Mouse (Mus musculus) neural tube, embryonic 11.5 days (tissue): Measurements from ENCODE around the gene Tapbp. TPM values are rescaled to one million over a fixed set of nuclear protein-coding genes. Genes with fewer than 3 reads are reported as not detected.
"Not testable (repeated sequence)": the region's sequence is repeated elsewhere in the genome, so short reads cannot be mapped to it uniquely, and the experiment has no call there.

ENCODE experiments used
- ATAC-seq: fragments of 200-750 bp; cut with Nextera tagmentation; 2 replicates; pipeline ENCODE4 v1.8.0; 2017; ENCODE audit warnings: moderate number of reproducible peaks, mild to moderate bottlenecking, moderate TSS enrichment, moderate library complexity; ENCODE audit not compliant: insufficient read depth, low FRiP score, low TSS enrichment
- DNase-seq: peaks from one replicate; pipeline ENCODE4 v3.0.0-alpha.2; 2015; ENCODE audit warnings: low spot score
- H3K27ac ChIP-seq: fragments of 300-500 bp; sonication (generic); 2 replicates; pipeline ENCODE4 v1.5.1; 2014; ENCODE audit warnings: low read depth, mild to moderate bottlenecking, low read length
- H3K27me3 ChIP-seq: fragments of 300-500 bp; sonication (generic); 2 replicates; pipeline ENCODE4 v1.6.1; 2014; ENCODE audit warnings: mild to moderate bottlenecking, low read length, mixed read lengths; ENCODE audit not compliant: control insufficient read depth, insufficient read depth
- H3K36me3 ChIP-seq: fragments of 300-500 bp; sonication (generic); 2 replicates; pipeline ENCODE4 v1.6.1; 2014; ENCODE audit warnings: mild to moderate bottlenecking, low read length, moderate library complexity, mixed read lengths; ENCODE audit not compliant: control insufficient read depth, insufficient read depth
- H3K4me1 ChIP-seq: fragments of 300-500 bp; sonication (generic); 2 replicates; pipeline ENCODE4 v1.6.1; 2014; ENCODE audit warnings: low read length, mixed read lengths; ENCODE audit not compliant: control insufficient read depth, insufficient read depth
- H3K4me2 ChIP-seq: fragments of 300-500 bp; sonication (generic); 2 replicates; pipeline ENCODE4 v1.6.1; 2014; ENCODE audit warnings: low read depth, mild to moderate bottlenecking, moderate library complexity
- H3K4me3 ChIP-seq: fragments of 300-500 bp; sonication (generic); 2 replicates; pipeline ENCODE4 v1.5.1; 2014; ENCODE audit warnings: low read depth, low read length
- H3K9ac ChIP-seq: fragments of 300-500 bp; sonication (generic); 2 replicates; pipeline ENCODE4 v1.6.1; 2014; ENCODE audit warnings: mild to moderate bottlenecking, low read length
- H3K9me3 ChIP-seq: fragments of 300-500 bp; sonication (generic); 2 replicates; pipeline ENCODE4 v1.6.1; 2016; ENCODE audit warnings: low read length; ENCODE audit not compliant: control insufficient read depth
- WGBS: fragments of 180-500 bp; shearing (Covaris S2); extraction: QIAGEN DNeasy Blood & Tissue Kit; methylation state at CpG from one replicate; pipeline ENCODE4 v1.1.7; 2014; 5-methylcytosine and 5-hydroxymethylcytosine counted together
- polyA plus RNA-seq: library from polyadenylated mRNA; unstranded; fragments of >200 nt; fragmentation: Nextera tagmentation; extraction: Ambion mirVana; gene quantifications from 2 replicates; pipeline ENCODE4 v1.2.1, GENCODE M21; 2014

Tapbp gene
- polyA plus RNA-seq, 1 experiment from 2014 or later, result 12.9 TPM

GRCm38 (mm10) chr17:33952015-33952414 is 36.3 kb downstream of the Tapbp start:
- H3K4me1 ChIP-seq, result peaks cover 43% of the 10 kb centered on the region
- H3K9me3 ChIP-seq, H3K27me3 ChIP-seq, DNase-seq, H3K9ac ChIP-seq, ATAC-seq: not testable (repeated sequence)
- H3K36me3 ChIP-seq, result peaks cover 10% of the 10 kb centered on the region; the same call in 1 of the 2 replicates
- 81% methylated on average over 13 of the region's 13 CpGs for WGBS
- peak overlapping the region; percentile 39 for H3K4me3 ChIP-seq
- peak overlapping the region; percentile 82; the same call in 1 of the 2 replicates for H3K4me2 ChIP-seq
- peak overlapping the region; percentile 86; the same call in 1 of the 2 replicates for H3K27ac ChIP-seq

GRCm38 (mm10) chr17:33952879-33953278 is 37.2 kb downstream of the Tapbp start:
- Histone ChIP-seq H3K36me3 (peaks cover 8% of the 10 kb centered on the region; the same call in 1 of the 2 replicates), H3K4me2 (no peak overlapping the region), H3K9me3 (no peaks in the 10 kb centered on the region), H3K4me1 (peaks cover 43% of the 10 kb centered on the region), H3K9ac (peak overlapping the region; percentile 11; the same call in 1 of the 2 replicates), H3K27me3 (no peaks in the 10 kb centered on the region), H3K27ac (no peak overlapping the region), H3K4me3 (peak overlapping the region; percentile 15)
- WGBS, result 84% methylated on average over 4 of the region's 4 CpGs
- ATAC-seq (no peak), DNase-seq (no peak)

- peaks cover 43% of the 10 kb centered on the region for H3K4me1 ChIP-seq
- ATAC-seq (no peak), DNase-seq (no peak)
- peaks cover 8% of the 10 kb centered on the region; the same call in 1 of the 2 replicates for H3K36me3 ChIP-seq
- peak overlapping the region; percentile 11; the same call in 1 of the 2 replicates for H3K9ac ChIP-seq
- no peaks in the 10 kb centered on the region for H3K27me3 ChIP-seq
- H3K4me2 ChIP-seq, result peak overlapping the region; percentile 4
- 95% methylated on average over 3 of the region's 3 CpGs for WGBS
- H3K27ac ChIP-seq, result no peak overlapping the region
- H3K9me3 ChIP-seq, result no peaks in the 10 kb centered on the region
- H3K4me3 ChIP-seq, result peak overlapping the region; percentile 15
Measured at GRCm38 (mm10) chr17:33953310-33953709, 37.6 kb downstream of the Tapbp start.

- peak overlapping the region; percentile 99 for H3K9ac ChIP-seq
- ATAC-seq (no peak), DNase-seq (no peak)
- H3K36me3 ChIP-seq, result peaks cover 11% of the 10 kb centered on the region
- peak overlapping the region; percentile 85 for H3K4me3 ChIP-seq
- H3K4me2 ChIP-seq, result peak overlapping the region; percentile 99
- H3K27me3 ChIP-seq, result no peaks in the 10 kb centered on the region
- H3K4me1 ChIP-seq, result peaks cover 43% of the 10 kb centered on the region
- WGBS, result 38% methylated on average over 5 of the region's 5 CpGs
- 0 out of 2 replicates have a peak overlapping the region, but pooled peaks have one; percentile 86 for H3K27ac ChIP-seq
- H3K9me3 ChIP-seq, result no peaks in the 10 kb centered on the region
Measured at GRCm38 (mm10) chr17:33953961-33954565, 38.4 kb downstream of the Tapbp start.

- ATAC-seq (no peak), DNase-seq (no peak)
- WGBS, result 2% methylated on average over 33 of the region's 33 CpGs
- Histone ChIP-seq H3K4me1 (peaks cover 43% of the 10 kb centered on the region), H3K27me3 (no peaks in the 10 kb centered on the region), H3K9ac (peak overlapping the region; percentile 99), H3K9me3 (no peaks in the 10 kb centered on the region), H3K36me3 (peaks cover 16% of the 10 kb centered on the region), H3K4me2 (peak overlapping the region; percentile 99), H3K27ac (peak overlapping the region; percentile 86), H3K4me3 (peak overlapping the region; percentile 85)
Measured at GRCm38 (mm10) chr17:33954646-33955554, 39.2 kb downstream of the Tapbp start.

- H3K36me3 ChIP-seq, result peaks cover 16% of the 10 kb centered on the region
- H3K27ac ChIP-seq, result peak within 1 kb of the TSS; percentile 86
- H3K27me3 ChIP-seq, result no peaks in the 10 kb centered on the region
- H3K4me3 ChIP-seq, result peak within 1 kb of the TSS; percentile 85
- H3K4me1 ChIP-seq, result peaks cover 37% of the 10 kb centered on the region
- peak within 1 kb of the TSS; percentile 99 for H3K9ac ChIP-seq
- ATAC-seq (peak; percentile 88), DNase-seq (peak; percentile 93)
- H3K9me3 ChIP-seq, result no peaks in the 10 kb centered on the region
- H3K4me2 ChIP-seq, result peak within 1 kb of the TSS; percentile 99
- under 1% methylated on average over 50 of the region's 50 CpGs for WGBS
Measured at GRCm38 (mm10) chr17:33955555-33956214, 40.0 kb downstream of the Tapbp start, which contains the start of the genes Vps52 and Rps18. Gene Vps52, plus strand, starts transcription at chr17:33955812. Gene Rps18, minus strand, starts transcription at chr17:33956001.

GRCm38 (mm10) chr17:33956336-33956735 is 40.6 kb downstream of the Tapbp start:
- no peaks in the 10 kb centered on the region for H3K9me3 ChIP-seq
- WGBS, result 8% methylated on average over 10 of the region's 10 CpGs
- ATAC-seq (peak; percentile 8; the same call in 1 of the 2 replicates), DNase-seq (peak; percentile 40)
- peak overlapping the region; percentile 78 for H3K27ac ChIP-seq
- H3K27me3 ChIP-seq, result no peaks in the 10 kb centered on the region
- peak overlapping the region; percentile 69 for H3K9ac ChIP-seq
- peaks cover 16% of the 10 kb centered on the region for H3K36me3 ChIP-seq
- peak overlapping the region; percentile 85 for H3K4me3 ChIP-seq
- peak overlapping the region; percentile 83 for H3K4me2 ChIP-seq
- H3K4me1 ChIP-seq, result peaks cover 32% of the 10 kb centered on the region

- Histone ChIP-seq H3K9ac (no peak overlapping the region), H3K27me3 (no peaks in the 10 kb centered on the region), H3K4me2 (no peak overlapping the region), H3K4me3 (no peak overlapping the region), H3K4me1 (peaks cover 22% of the 10 kb centered on the region), H3K36me3 (peaks cover 16% of the 10 kb centered on the region), H3K27ac (no peak overlapping the region), H3K9me3 (no peaks in the 10 kb centered on the region)
- no peak for DNase-seq
- no peak for ATAC-seq
- 89% methylated on average over 6 of the region's 6 CpGs for WGBS
Measured at GRCm38 (mm10) chr17:33957493-33957892, 41.8 kb downstream of the Tapbp start.
